Mouse (Mus musculus) adrenal gland, postnatal 25 days (tissue): ENCODE data around the gene Smarcb1. TPM values are rescaled to one million over a fixed set of nuclear protein-coding genes. Genes with fewer than 3 reads are reported as not detected.

Source experiments
- DNase-seq: peaks from one replicate; pipeline ENCODE4 v3.0.0; 2021; ENCODE audit warnings: mixed read lengths
- total RNA-seq: library from RNA; stranded (reverse); gene quantifications from 2 replicates; pipeline ENCODE4 v1.2.3, GENCODE M21; 2021

Gene Smarcb1
- total RNA-seq, 1 experiment from 2014 or later, result 84.7 TPM

GRCm38 (mm10) chr10:75856155-75856907, 65.1 kb downstream of the Smarcb1 start:
- DNase-seq, result no peak

GRCm38 (mm10) chr10:75855416-75855981, 65.9 kb downstream of the Smarcb1 start:
- DNase-seq, result no peak

GRCm38 (mm10) chr10:75854791-75855190, 66.6 kb downstream of the Smarcb1 start:
- no peak for DNase-seq

- no peak for DNase-seq
These were observed 67.3 kb downstream of the Smarcb1 start for GRCm38 (mm10) chr10:75854096-75854495.

- peak; percentile 77 for DNase-seq
These were observed 68.0 kb downstream of the Smarcb1 start for GRCm38 (mm10) chr10:75853452-75853851.

GRCm38 (mm10) chr10:75852539-75853125, 68.8 kb downstream of the Smarcb1 start:
- DNase-seq, result no peak

- no peak for DNase-seq
These were observed 69.7 kb downstream of the Smarcb1 start for GRCm38 (mm10) chr10:75851681-75852080.

- no peak for DNase-seq
These were observed 70.3 kb downstream of the Smarcb1 start for GRCm38 (mm10) chr10:75851076-75851475.

- DNase-seq, result no peak
These were observed 73.0 kb downstream of the Smarcb1 start for GRCm38 (mm10) chr10:75848382-75848781.

Other genes starting within 250 kb of the Smarcb1 start
- gene Cabin1, start 157.3 kb downstream of the Smarcb1 start, total RNA-seq, result 34.3 and 40.7 TPM in 2 replicates
- gene Ddt, start 148.2 kb downstream of the Smarcb1 start, total RNA-seq, result 142 and 159 TPM in 2 replicates
- gene Gm20441, start 140.7 kb downstream of the Smarcb1 start, total RNA-seq, result not detected in 2 replicates
- 21.4 and 24.9 TPM in 2 replicates for gene Gstt3, start 140.2 kb downstream of the Smarcb1 start, total RNA-seq
- 33.4 and 39.2 TPM in 2 replicates for gene Gstt1, start 123.0 kb downstream of the Smarcb1 start, total RNA-seq
- gene Gstt4, start 99.1 kb downstream of the Smarcb1 start, total RNA-seq, result not detected in 2 replicates
- 34.2 and 41.5 TPM in 2 replicates for gene Gstt2, start 84.2 kb downstream of the Smarcb1 start, total RNA-seq
- 287 and 343 TPM in 2 replicates for gene Mif, start 61.4 kb downstream of the Smarcb1 start, total RNA-seq
- 1.1 and 1.5 TPM in 2 replicates for gene Derl3, start 28.2 kb downstream of the Smarcb1 start, total RNA-seq
- gene Chchd10, start 11.5 kb upstream of the Smarcb1 start, total RNA-seq, result 787 and 1,051 TPM in 2 replicates
- 7.9 and 9.5 TPM in 2 replicates for gene Mmp11, start 14.9 kb upstream of the Smarcb1 start, total RNA-seq
- gene Gm867, start 19.1 kb upstream of the Smarcb1 start, total RNA-seq, result 1.3 and 2.2 TPM in 2 replicates
- not detected in 2 replicates for gene Vpreb3, start 21.4 kb upstream of the Smarcb1 start, total RNA-seq
- not detected in 2 replicates for gene Gm5134, start 32.9 kb upstream of the Smarcb1 start, total RNA-seq
- gene Zfp280b, start 111.0 kb upstream of the Smarcb1 start, total RNA-seq, result 11.0 and 11.4 TPM in 2 replicates
- not detected in 2 replicates for gene Slc5a4b, start 189.3 kb upstream of the Smarcb1 start, total RNA-seq
- gene Slc5a4a, start 225.8 kb upstream of the Smarcb1 start, total RNA-seq, result not detected in 2 replicates